Mouse (Mus musculus) ovary, postnatal 10 days (tissue): ENCODE data around the gene Olfr543.
A peak's percentile ranks its signal among the peaks of the same experiment; 100 is the strongest.

Experiments used
- DNase-seq: peaks from one replicate; pipeline ENCODE4 v3.0.0; 2022; ENCODE audit warnings: low spot score

Olfr543 gene

GRCm38 (mm10) chr7:102476601-102477000 is 4.9 kb downstream of the Olfr543 start:
- DNase-seq = no peak

DNA sequence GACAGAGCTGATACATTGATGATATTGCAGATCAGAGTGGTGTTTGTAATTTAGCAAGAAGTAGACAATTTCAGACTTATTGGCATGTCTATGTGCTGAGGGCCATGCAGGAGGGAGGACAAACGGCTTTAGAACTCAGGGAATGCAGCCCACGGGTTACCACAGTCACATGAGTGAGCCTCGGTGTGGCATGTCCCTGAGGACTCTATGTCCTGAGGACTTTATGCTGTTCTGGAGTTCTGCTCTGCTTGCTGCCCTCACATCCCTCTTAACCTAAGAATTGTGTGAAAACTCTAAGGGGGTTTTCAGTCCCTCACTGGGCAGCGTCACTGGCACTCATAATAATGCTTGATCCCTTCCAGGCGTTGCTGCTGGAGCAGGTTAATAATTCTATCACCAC is 8.8 kb downstream of the Olfr543 start:
- DNase-seq = no peak

GRCm38 (mm10) chr7:102467566-102467965 is 13.9 kb downstream of the Olfr543 start:
- no peak for DNase-seq

GRCm38 (mm10) chr7:102458618-102459380 is 22.7 kb downstream of the Olfr543 start:
- no peak for DNase-seq

- DNase-seq = no peak
Observed at GRCm38 (mm10) chr7:102446438-102446837, 35.0 kb downstream of the Olfr543 start.

DNA sequence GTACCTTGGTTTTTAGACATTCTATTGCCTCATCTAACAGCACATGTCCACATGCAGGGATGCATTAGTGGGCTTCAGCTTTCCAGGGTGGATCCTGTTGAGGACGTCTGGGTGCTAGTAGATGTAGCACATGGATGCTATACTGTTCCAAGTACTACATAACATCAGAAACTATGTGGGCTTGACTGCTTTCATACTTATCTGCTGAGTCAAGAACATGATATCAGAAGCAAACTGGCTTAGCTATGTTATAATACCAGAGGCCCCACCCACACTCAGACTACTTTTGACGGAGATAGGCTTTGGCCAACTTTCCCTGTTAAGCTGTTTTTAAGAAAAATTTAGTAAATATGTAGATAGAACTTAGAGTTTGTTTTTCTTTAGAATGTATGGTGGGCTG is 37.2 kb downstream of the Olfr543 start:
- no peak for DNase-seq

GRCm38 (mm10) chr7:102442432-102442831 is 39.0 kb downstream of the Olfr543 start:
- DNase-seq = no peak

DNA sequence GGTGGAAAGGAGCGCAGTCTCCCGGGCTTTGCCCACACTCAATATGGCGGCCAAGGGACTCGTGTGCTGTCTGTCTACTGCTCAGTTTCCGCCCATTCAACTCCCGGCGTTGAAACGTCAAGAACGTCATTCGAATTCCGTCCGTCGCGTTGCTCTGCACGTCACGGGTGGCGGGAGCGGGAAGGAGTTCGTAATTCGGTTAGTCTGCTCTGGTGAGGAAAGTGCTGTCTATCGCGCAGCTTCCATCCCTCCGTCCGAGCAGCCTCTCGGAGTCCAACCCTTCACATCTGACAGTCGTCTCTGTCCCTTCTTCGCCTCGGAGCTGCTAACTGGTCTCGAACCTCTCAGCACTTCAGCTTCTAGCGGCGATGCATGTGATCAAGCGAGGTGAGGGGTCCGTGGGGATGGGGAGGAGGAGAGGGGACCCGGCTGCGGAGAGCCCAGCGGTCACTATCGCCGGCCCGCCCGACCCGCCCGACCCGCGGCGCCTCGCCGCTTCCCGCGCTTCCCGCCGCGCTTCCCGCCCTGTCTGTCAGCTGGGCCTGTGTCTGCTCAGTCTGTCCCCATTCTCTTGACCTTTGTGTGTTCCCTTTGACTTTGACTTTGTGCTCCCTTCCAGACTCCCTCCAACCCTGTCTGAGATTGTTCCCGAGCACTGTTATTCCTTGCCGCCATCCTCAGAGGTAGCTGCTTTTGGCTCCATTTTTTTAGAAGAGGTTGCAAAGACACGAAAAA is 39.7 kb downstream of the Olfr543 start, which contains the start of gene Rrm1:
Gene Rrm1 (plus strand): TSS at position 39 of the 735 bp plus-strand sequence.
- peak; percentile 84 for DNase-seq

DNA sequence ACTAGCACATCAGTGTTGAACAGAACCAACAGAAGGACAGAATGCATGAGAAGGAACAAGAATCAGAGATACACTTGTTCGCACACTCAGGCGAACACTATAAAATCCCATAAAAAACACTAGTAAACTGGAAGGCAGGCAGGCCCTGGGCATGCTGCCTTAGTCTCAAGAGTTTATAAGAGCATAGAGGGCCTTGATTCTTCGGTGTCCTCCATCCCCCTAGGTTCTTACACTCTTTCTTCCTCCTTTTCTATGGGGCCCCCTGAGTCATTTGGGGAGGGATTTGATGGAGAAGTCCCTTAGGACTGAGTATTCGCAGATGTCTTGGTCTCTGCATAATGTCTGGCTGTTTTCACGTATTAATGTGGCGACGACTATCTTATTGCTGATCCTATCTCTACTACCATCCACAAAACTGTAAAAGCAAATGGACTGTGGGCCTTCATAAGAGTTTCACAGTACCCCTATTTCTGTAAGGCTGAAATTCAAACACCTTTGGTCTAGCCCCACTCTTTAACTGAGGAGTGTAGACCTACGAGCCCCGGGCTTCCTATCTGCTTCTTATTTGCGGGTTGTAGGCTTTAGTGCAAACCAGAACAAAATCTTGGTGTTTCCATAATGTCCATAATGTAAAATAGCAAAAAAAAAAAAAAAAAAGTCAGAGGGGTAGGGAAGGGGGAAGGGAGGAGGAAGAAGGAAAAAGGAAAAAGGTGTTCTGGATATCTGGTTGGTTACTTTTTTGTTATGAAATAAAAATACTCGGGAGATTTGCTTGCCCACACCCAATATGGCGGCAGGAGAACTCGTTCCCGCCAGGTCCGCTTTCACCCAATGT is 40.4 kb downstream of the Olfr543 start:
- no peak for DNase-seq

- DNase-seq = no peak
Observed at GRCm38 (mm10) chr7:102434344-102434743, 47.1 kb downstream of the Olfr543 start.
